Mouse (Mus musculus) cortical plate, adult 2 months (tissue): ENCODE data around the gene Nrarp.

Experiments
- CTCF ChIP-seq: fragments of 200-500 bp; IDR thresholded peaks from 2 replicates; pipeline ENCODE4 v1.5.1; 2011; ENCODE audit warnings: mild to moderate bottlenecking, control low read depth, low read length; ENCODE audit not compliant: insufficient read depth; ENCODE audit errors: extremely low read depth
- POLR2A ChIP-seq: fragments of 200-500 bp; IDR thresholded peaks from 2 replicates; pipeline ENCODE4 v1.6.1; 2011; ENCODE audit warnings: mild to moderate bottlenecking, low read length, control low read depth; ENCODE audit not compliant: insufficient read depth; ENCODE audit errors: extremely low read depth

DNA sequence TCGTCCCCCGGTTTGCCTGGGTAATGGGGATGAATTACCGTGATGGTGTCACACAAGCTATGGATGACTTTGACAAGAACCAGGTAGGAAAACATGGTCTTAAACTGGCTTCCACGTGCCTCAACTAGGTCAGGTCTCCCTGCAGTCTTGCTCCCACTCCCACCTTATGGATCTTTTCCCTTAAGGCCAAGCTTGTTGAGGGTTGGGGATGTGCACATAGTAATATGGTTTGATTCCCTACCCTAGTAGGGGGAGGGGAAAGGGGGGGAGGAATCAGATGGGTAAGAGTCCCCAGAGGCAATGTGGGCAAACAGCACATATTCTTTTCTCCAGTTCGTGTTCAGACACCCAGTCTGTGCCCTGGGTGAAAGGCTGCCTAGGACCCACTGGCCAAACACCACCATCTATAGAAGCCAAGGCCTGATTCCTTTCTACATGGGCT is 40.8 kb downstream of the Nrarp start:
- TF ChIP-seq CTCF (no peak), POLR2A (no peak; the same call in 1 of the 2 replicates)
